Mouse (Mus musculus) liver, adult 2 months (tissue): Measurements from ENCODE around the gene Arntl.

Experiments
- CTCF ChIP-seq: fragments of 200-500 bp; IDR thresholded peaks from 2 replicates; pipeline ENCODE4 v1.5.1; 2011; ENCODE audit warnings: low read depth, low read length, control low read depth
- POLR2A ChIP-seq: fragments of 200-500 bp; IDR thresholded peaks from 2 replicates; pipeline ENCODE4 v1.6.1; 2011; ENCODE audit warnings: low read length, control low read depth; ENCODE audit not compliant: insufficient read depth; ENCODE audit errors: extremely low read depth

- TF ChIP-seq POLR2A (no peak), CTCF (no peak)
Observed at GRCm38 (mm10) chr7:113175481-113175880, 31.8 kb upstream of the Arntl start.
